ENCODE assay signal across 8 mouse cellular contexts in the genomic region with DNA sequence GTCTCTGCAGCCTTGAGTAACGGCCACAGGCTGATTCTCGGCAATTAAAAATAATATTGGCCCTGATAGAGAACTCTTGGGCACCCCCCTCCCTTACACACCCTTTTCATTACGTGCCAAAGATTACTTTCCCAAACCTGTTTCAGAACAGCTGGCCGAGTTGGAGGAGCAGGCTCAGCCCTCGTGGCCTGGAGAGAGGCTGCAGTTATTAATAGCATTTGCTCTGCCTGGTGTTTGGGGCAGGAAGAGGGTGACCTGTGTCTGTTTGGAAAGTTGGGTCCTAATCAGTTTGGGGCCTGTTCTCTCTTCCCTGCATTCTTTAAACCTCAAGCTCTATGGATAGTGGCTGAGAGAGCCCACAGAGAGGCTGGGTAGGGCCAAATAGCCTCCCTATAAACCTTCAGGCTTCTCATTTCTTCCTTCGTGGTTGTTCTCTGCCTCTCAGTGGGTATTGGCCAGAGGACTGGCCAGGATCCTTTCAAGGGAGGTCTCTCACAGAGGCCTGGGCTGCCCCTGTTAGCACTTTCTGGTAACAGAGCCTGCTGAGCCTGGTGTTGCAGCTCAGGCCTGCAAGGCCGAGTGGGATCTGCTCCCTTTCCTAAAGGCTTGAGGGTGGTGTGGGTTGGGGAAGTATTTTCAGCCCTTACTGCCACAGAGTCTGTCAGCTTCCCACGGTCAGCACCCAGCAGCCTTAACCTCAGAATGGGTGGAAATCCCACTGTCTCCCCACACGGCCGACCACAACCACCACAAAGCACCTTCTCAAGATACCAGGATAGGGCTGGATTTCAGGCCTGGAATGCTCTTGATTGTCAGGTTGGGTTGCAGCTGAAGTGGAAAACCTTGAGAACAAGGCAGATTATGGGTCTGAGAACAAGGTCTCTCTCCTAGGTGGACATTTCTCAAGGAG.
DNase-seq lines count a peak whose midpoint lies in the region; ATAC-seq lines count a peak whose summit lies in the region.

No protein-coding gene starts in this region.

- peaks cover 63% of the 10 kb centered on the region for H3K4me1 ChIP-seq in kidney, embryonic 15.5 days

- H3K9me3 ChIP-seq in kidney, embryonic 15.5 days (replicated peaks) = no peaks in the 10 kb centered on the region

- H3K27me3 ChIP-seq in kidney, embryonic 15.5 days = no peaks in the 10 kb centered on the region

- ATAC-seq in kidney, embryonic 15.5 days (replicated peaks; ENCODE audit: low FRiP score) = 0 out of 2 replicates have a peak, but pooled peaks have one; percentile 11

- H3K9ac ChIP-seq in kidney, embryonic 15.5 days = 0 out of 2 replicates have a peak overlapping the region, but pooled peaks have one; percentile 18

- no peak overlapping the region for H3K4me3 ChIP-seq in kidney, embryonic 15.5 days (replicated peaks)

- WGBS in kidney, embryonic 15.5 days = 46% methylated on average over 10 of the region's 10 CpGs

- no peaks in the 10 kb centered on the region for H3K36me3 ChIP-seq in kidney, embryonic 15.5 days

- DNase-seq in urinary bladder, postnatal 25 days (ENCODE audit: low spot score) = peak; percentile 47
- no peak for DNase-seq in urinary bladder, postnatal 10 days (ENCODE audit: low spot score)
- peak; percentile 87 to 90 for DNase-seq in heart, adult 9 months (ENCODE audit: low spot score in 2 of 2)
- peak; percentile 51 for DNase-seq in lung, postnatal 14 days
- DNase-seq in layer of hippocampus, postnatal 25 days (ENCODE audit: extremely low spot score in 1 of 2, low spot score in 1 of 2) = no peak
- DNase-seq in cerebellum, postnatal 10 days = no peak
- no peak for DNase-seq in right cerebral cortex, postnatal 25 days

- no peak overlapping the region for H3K4me2 ChIP-seq in kidney, embryonic 15.5 days

- peak overlapping the region; percentile 92 for H3K27ac ChIP-seq in kidney, embryonic 15.5 days

Comparison
In these comparisons a context has a peak if more than half of its experiments do, and no peak if none do; other contexts are left out.
1. DNase-seq: peak in urinary bladder, postnatal 25 days (single experiment), heart, adult 9 months (2 of 2) and lung, postnatal 14 days (single experiment); none in urinary bladder, postnatal 10 days (single experiment), layer of hippocampus, postnatal 25 days (0 of 2), cerebellum, postnatal 10 days (0 of 2) and right cerebral cortex, postnatal 25 days (single experiment).